In the genomic region with DNA sequence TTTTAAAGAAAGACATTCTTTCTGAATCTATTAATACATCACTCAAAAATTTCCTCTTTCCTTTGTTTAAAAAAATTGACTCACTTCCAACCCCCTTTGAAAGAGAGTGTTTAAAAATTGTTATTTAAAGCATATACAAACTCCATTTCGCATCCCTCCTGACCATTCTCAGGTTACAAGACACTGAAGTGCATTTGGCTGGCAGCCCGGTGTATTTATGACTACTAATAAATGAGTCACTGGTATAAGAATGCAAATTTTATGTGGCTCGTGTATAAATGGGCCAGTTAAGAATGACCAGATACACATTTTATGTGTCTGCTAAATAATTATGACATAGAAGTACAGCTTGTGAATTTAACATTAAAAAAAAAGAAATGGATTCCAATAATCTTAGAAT, we compare ENCODE assay signal across 9 mouse cellular contexts.
DNase-seq lines count a peak whose midpoint lies in the region; ATAC-seq and TF ChIP-seq lines count a peak whose summit lies in the region.
"Had no signal": no experiment of that assay in that cellular context is flagged by ENCODE, and none has a peak within 500 bp of the region (broad histone marks: within the 10 kb centered on the region; RNA-seq: fewer than 3 reads in every experiment).

No protein-coding gene starts in this region.

- TF ChIP-seq CTCF in heart, adult 2 months (IDR thresholded peaks at IDR 0.05) = no peak
- no peak for TF ChIP-seq CTCF in Patski (IDR thresholded peaks at IDR 0.05)
- no peak for TF ChIP-seq CTCF in intestine, postnatal 0 days (IDR thresholded peaks at IDR 0.05; ENCODE audit: low read depth)

- no peaks in the 10 kb centered on the region for H3K27me3 ChIP-seq in heart, adult 2 months (ENCODE audit: control insufficient read depth, insufficient read depth, low read length)
- no peaks in the 10 kb centered on the region for H3K27me3 ChIP-seq in heart, embryonic 11.5 days (ENCODE audit: control insufficient read depth, insufficient read depth, low read length)
- no peaks in the 10 kb centered on the region for H3K27me3 ChIP-seq in Patski
- no peaks in the 10 kb centered on the region for H3K27me3 ChIP-seq in intestine, postnatal 0 days (replicated peaks; ENCODE audit: control insufficient read depth, insufficient read depth, low read length)
- H3K27me3 ChIP-seq in lung, embryonic 16.5 days (ENCODE audit: control insufficient read depth, insufficient read depth, low read depth, low read length) = no peaks in the 10 kb centered on the region
- H3K27me3 ChIP-seq in hindbrain, embryonic 12.5 days = no peaks in the 10 kb centered on the region
- H3K27me3 ChIP-seq: heart, embryonic 15.5 days had no signal

- no peak for TF ChIP-seq EP300 in heart, adult 2 months (IDR thresholded peaks at IDR 0.05; ENCODE audit: insufficient read depth, low read depth, low read length)

- WGBS in heart, adult 2 months = 5% methylated on average over 3 of the region's 3 CpGs
- 62% methylated on average over 3 of the region's 3 CpGs for WGBS in heart, embryonic 11.5 days (ENCODE audit: insufficient replicate concordance)
- 6% methylated on average over 3 of the region's 3 CpGs for WGBS in intestine, postnatal 0 days
- 9% methylated on average over 3 of the region's 3 CpGs for WGBS in lung, embryonic 16.5 days
- WGBS in hindbrain, embryonic 12.5 days = 62% methylated on average over 3 of the region's 3 CpGs

- no peak overlapping the region for H3K4me3 ChIP-seq in heart, adult 2 months
- H3K4me3 ChIP-seq in heart, embryonic 11.5 days (ENCODE audit: low read depth, low read length) = no peak overlapping the region
- H3K4me3 ChIP-seq in intestine, postnatal 0 days (ENCODE audit: low read depth, low read length) = no peak overlapping the region
- H3K4me3 ChIP-seq in lung, embryonic 16.5 days (ENCODE audit: low read length) = no peak overlapping the region
- no peak overlapping the region for H3K4me3 ChIP-seq in hindbrain, embryonic 12.5 days
- H3K4me3 ChIP-seq: heart, embryonic 15.5 days had no signal

- H3K4me1 ChIP-seq in heart, adult 2 months (ENCODE audit: control insufficient read depth, insufficient read depth, low read length) = no peaks in the 10 kb centered on the region
- H3K4me1 ChIP-seq in heart, embryonic 11.5 days (ENCODE audit: control insufficient read depth, insufficient read depth, low read length) = peaks cover 4% of the 10 kb centered on the region; the same call in 1 of the 2 replicates
- H3K4me1 ChIP-seq in intestine, postnatal 0 days (replicated peaks; ENCODE audit: control insufficient read depth, insufficient read depth, low read length) = peaks cover 3% of the 10 kb centered on the region; the same call in 1 of the 2 replicates
- H3K4me1 ChIP-seq in lung, embryonic 16.5 days (replicated peaks; ENCODE audit: control insufficient read depth, insufficient read depth, low read length) = peaks cover 18% of the 10 kb centered on the region
- no peaks in the 10 kb centered on the region for H3K4me1 ChIP-seq in hindbrain, embryonic 12.5 days

- TF ChIP-seq POLR2A in heart, adult 2 months (IDR thresholded peaks at IDR 0.05; ENCODE audit: insufficient read depth, low read depth, low read length) = no peak

- no peaks in the 10 kb centered on the region for H3K79me2 ChIP-seq in heart, adult 2 months (replicated peaks; ENCODE audit: control insufficient read depth, insufficient read depth, low read length)

- no peaks in the 10 kb centered on the region for H3K36me3 ChIP-seq in heart, adult 2 months (ENCODE audit: control insufficient read depth, insufficient read depth, low read length)
- H3K36me3 ChIP-seq in heart, embryonic 11.5 days (ENCODE audit: control insufficient read depth, insufficient read depth, low read length) = no peaks in the 10 kb centered on the region
- no peaks in the 10 kb centered on the region for H3K36me3 ChIP-seq in intestine, postnatal 0 days (ENCODE audit: control insufficient read depth, insufficient read depth)
- no peaks in the 10 kb centered on the region for H3K36me3 ChIP-seq in lung, embryonic 16.5 days (ENCODE audit: control insufficient read depth, insufficient read depth, low read length)
- H3K36me3 ChIP-seq in hindbrain, embryonic 12.5 days = no peaks in the 10 kb centered on the region
- H3K36me3 ChIP-seq: heart, embryonic 15.5 days had no signal

- no peaks in the 10 kb centered on the region for H3K9me3 ChIP-seq in heart, embryonic 11.5 days (replicated peaks; ENCODE audit: control insufficient read depth, low read length)
- H3K9me3 ChIP-seq in intestine, postnatal 0 days (ENCODE audit: control insufficient read depth) = no peaks in the 10 kb centered on the region
- H3K9me3 ChIP-seq in lung, embryonic 16.5 days (ENCODE audit: control insufficient read depth, low read length) = no peaks in the 10 kb centered on the region
- no peaks in the 10 kb centered on the region for H3K9me3 ChIP-seq in hindbrain, embryonic 12.5 days (replicated peaks)
- H3K9me3 ChIP-seq: heart, embryonic 15.5 days had no signal

- CTCF ChIA-PET in Patski (lab: Charles Lee) = no interaction called here

- no peak overlapping the region for H3K4me2 ChIP-seq in heart, embryonic 11.5 days
- no peak overlapping the region for H3K4me2 ChIP-seq in intestine, postnatal 0 days (replicated peaks; ENCODE audit: low read depth)
- no peak overlapping the region for H3K4me2 ChIP-seq in lung, embryonic 16.5 days (ENCODE audit: low read depth, low read length)
- no peak overlapping the region for H3K4me2 ChIP-seq in hindbrain, embryonic 12.5 days (replicated peaks)
- H3K4me2 ChIP-seq: heart, embryonic 15.5 days had no signal

- H3K9ac ChIP-seq in heart, adult 2 months (ENCODE audit: low read depth, low read length) = no peak overlapping the region
- H3K9ac ChIP-seq in heart, embryonic 11.5 days (ENCODE audit: low read depth, low read length) = no peak overlapping the region
- no peak overlapping the region for H3K9ac ChIP-seq in intestine, postnatal 0 days (ENCODE audit: low read depth, low read length)
- H3K9ac ChIP-seq in lung, embryonic 16.5 days (ENCODE audit: low read length) = no peak overlapping the region
- H3K9ac ChIP-seq in hindbrain, embryonic 12.5 days = no peak overlapping the region
- H3K9ac ChIP-seq: heart, embryonic 15.5 days had no signal

- intact Hi-C loops in heart, adult 2 months (cut with DNase I) = no loop called here

- no peak for ATAC-seq in heart, embryonic 11.5 days (replicated peaks; ENCODE audit: insufficient number of reproducible peaks, low FRiP score, low TSS enrichment)
- peak; percentile 72 for ATAC-seq in Patski
- peak; percentile 80 for ATAC-seq in intestine, postnatal 0 days
- ATAC-seq in lung, embryonic 16.5 days (ENCODE audit: low read depth) = peak; percentile 77
- ATAC-seq in hindbrain, embryonic 12.5 days (ENCODE audit: low FRiP score) = no peak

- H3K27ac ChIP-seq in heart, adult 2 months = no peak overlapping the region
- no peak overlapping the region for H3K27ac ChIP-seq in heart, embryonic 11.5 days (ENCODE audit: low read depth, low read length)
- H3K27ac ChIP-seq in intestine, postnatal 0 days (ENCODE audit: low read depth, low read length) = no peak overlapping the region
- no peak overlapping the region for H3K27ac ChIP-seq in lung, embryonic 16.5 days (ENCODE audit: low read length)
- H3K27ac ChIP-seq in hindbrain, embryonic 12.5 days = no peak overlapping the region
- H3K27ac ChIP-seq: heart, embryonic 15.5 days had no signal

- POLR2A ChIA-PET in Patski (lab: Charles Lee) = no interaction called here

- DNase-seq in heart, adult 2 months = peak; percentile 3 to 20
- DNase-seq in Patski (ENCODE audit: low read depth, low spot score) = peak; percentile 38
- DNase-seq in layer of hippocampus, adult 8-10 months (ENCODE audit: low spot score in 2 of 2) = no peak
- no peak for DNase-seq in cerebellum, adult 11-12 months

- in situ Hi-C loops in Patski (cut with MboI; ENCODE audit: low pct_unique_long_range_greater_than_20kb) = no loop called here

Comparison
In these comparisons a context has a peak if more than half of its experiments do, and no peak if none do; other contexts are left out.
1. DNase-seq: peak in heart, adult 2 months (2 of 2) and Patski (single experiment); none in layer of hippocampus, adult 8-10 months (0 of 2) and cerebellum, adult 11-12 months (single experiment).
2. ATAC-seq: peak in Patski (single experiment), intestine, postnatal 0 days (single experiment) and lung, embryonic 16.5 days (single experiment); none in heart, embryonic 11.5 days (single experiment) and hindbrain, embryonic 12.5 days (single experiment).